Mouse (Mus musculus) stomach, embryonic 15.5 days (tissue): ENCODE results near the gene Gm20431. TPM values are rescaled to one million over a fixed set of nuclear protein-coding genes. Genes with fewer than 3 reads are reported as not detected.

ENCODE experiments used
- ATAC-seq: fragments of 200-750 bp; cut with Nextera tagmentation; 2 replicates; pipeline ENCODE4 v1.8.0; 2017; ENCODE audit warnings: low read depth, moderate number of reproducible peaks, moderate TSS enrichment; ENCODE audit not compliant: insufficient read depth, low FRiP score
- H3K27ac ChIP-seq: fragments of 300-500 bp; sonication (generic); 2 replicates; pipeline ENCODE4 v1.5.1; 2015; ENCODE audit warnings: mild to moderate bottlenecking, inconsistent platforms
- H3K27me3 ChIP-seq: fragments of 300-500 bp; sonication (generic); replicated peaks from 2 replicates; pipeline ENCODE4 v1.6.1; 2015; ENCODE audit warnings: inconsistent platforms
- H3K36me3 ChIP-seq: fragments of 300-500 bp; sonication (generic); 2 replicates; pipeline ENCODE4 v1.6.1; 2015; ENCODE audit warnings: inconsistent platforms
- H3K4me1 ChIP-seq: fragments of 300-500 bp; sonication (generic); 2 replicates; pipeline ENCODE4 v1.6.1; 2015; ENCODE audit warnings: inconsistent platforms
- H3K4me2 ChIP-seq: fragments of 300-500 bp; sonication (generic); 2 replicates; pipeline ENCODE4 v1.6.1; 2015; ENCODE audit warnings: mild to moderate bottlenecking, inconsistent platforms
- H3K4me3 ChIP-seq: fragments of 300-500 bp; sonication (generic); replicated peaks from 2 replicates; pipeline ENCODE4 v1.5.1; 2015; ENCODE audit warnings: inconsistent platforms
- H3K9ac ChIP-seq: fragments of 300-500 bp; sonication (generic); 2 replicates; pipeline ENCODE4 v1.6.1; 2015; ENCODE audit warnings: inconsistent platforms
- H3K9me3 ChIP-seq: fragments of 300-500 bp; sonication (generic); 2 replicates; pipeline ENCODE4 v1.6.1; 2016; ENCODE audit warnings: inconsistent platforms
- WGBS: fragments of 180-500 bp; shearing (Covaris S2); methylation state at CpG from one replicate; pipeline ENCODE4 v1.1.7; 2015; 5-methylcytosine and 5-hydroxymethylcytosine counted together
- polyA plus RNA-seq: library from polyadenylated mRNA; unstranded; fragments of >200 nt; fragmentation: Nextera tagmentation; extraction: Ambion mirVana; gene quantifications from 2 replicates; pipeline ENCODE4 v1.2.1, GENCODE M21; 2015

The Gm20431 gene
- polyA plus RNA-seq, 1 experiment from 2014 or later = 9.6 TPM

DNA sequence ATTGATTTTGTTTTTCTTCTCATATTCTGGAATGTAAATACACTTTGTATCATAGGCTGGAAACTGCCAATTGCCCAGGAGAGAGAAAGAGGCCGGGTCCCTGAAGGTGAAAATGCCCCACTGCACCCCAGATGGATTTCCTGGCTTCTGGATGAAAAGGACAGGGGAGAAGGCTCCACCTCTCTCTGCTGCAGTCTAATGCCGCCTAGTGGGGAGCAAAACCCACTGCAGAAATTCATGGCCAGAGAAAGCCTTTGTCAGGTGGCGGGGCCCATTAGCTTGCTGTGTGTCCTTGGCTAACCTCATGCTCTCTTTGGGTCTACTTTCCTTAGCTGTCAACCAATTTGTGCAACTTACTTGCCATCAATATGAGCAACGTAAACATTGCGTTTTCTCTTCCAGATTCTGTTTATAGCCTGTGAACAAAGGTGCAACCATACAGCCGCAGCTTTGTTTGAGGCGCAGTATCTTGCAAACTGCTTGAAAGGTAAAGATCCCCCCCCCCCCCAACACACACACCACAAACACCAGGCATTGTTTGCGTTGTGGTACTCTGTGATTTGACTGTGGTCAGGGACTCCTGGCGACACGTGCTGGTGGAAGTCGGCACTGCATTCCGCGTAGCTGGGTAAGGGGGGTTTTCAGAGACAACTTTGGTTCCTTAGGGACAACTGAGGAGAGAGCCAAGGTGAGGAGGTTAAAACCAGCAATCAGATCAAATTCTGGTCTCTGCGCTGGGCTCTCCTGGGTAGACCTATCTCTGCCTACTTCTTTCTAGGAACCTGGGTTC is 14.0 kb upstream of the Gm20431 start:
- Histone ChIP-seq H3K4me1 (no peaks in the 10 kb centered on the region; the same call in 1 of the 2 replicates), H3K4me2 (no peak overlapping the region), H3K9me3 (no peaks in the 10 kb centered on the region), H3K27ac (no peak overlapping the region), H3K36me3 (no peaks in the 10 kb centered on the region), H3K27me3 (no peaks in the 10 kb centered on the region), H3K9ac (no peak overlapping the region), H3K4me3 (no peak overlapping the region)
- ATAC-seq = no peak
- 46% methylated on average over 14 of the region's 14 CpGs for WGBS

DNA sequence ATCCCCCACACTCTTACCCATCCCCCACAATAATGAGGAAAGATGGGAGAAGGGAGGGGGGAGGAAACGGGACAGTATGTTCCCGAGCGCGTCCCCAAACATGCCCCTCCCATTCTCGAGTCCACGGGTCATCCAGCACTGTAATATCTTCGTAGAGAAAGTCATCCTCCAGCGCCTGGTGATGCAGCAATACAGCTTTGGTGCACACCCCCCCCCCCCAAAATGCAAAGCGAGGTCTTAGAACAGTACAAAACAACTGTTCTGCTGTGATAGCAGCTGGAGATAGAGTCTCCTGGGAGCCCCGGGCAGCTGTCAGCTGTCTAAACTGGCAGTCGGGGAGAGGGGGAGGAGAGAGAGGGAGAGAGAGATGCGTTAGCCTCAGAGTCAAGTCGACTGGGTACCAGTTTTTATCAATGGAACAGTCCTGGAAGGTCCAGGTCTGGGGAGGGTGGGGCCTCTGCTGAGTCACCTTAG is 11.0 kb upstream of the Gm20431 start:
- Histone ChIP-seq H3K4me2 (peak overlapping the region; percentile 23; the same call in 1 of the 2 replicates), H3K27ac (no peak overlapping the region)
- ATAC-seq = peak; percentile 64

DNA sequence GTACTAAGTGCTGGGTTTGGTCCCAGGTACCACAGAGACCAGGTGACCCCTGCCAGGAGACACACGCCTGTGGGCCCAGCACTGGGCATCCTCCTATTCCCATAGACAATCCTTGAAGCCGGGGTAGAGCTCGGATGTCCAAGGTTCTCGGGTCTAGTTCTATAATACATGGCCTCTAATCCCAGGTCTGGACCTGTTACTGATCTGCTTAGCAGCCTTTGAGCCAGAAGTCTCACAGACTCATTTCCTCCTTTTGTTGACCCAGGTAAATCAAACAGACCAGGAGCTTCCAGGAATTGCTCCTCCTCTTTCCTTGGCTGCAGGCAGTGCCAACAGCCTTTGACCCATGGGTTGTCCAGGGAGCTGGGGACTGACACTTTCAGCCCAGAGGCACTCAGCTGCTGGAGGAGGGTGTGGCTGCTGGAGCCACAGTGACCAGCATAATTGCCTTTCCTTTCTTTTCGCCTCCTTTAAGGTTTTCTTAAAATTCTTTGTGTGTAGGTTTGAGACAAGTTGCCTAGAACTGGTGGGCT is 9.9 kb upstream of the Gm20431 start:
- Histone ChIP-seq H3K9me3 (no peaks in the 10 kb centered on the region), H3K27me3 (no peaks in the 10 kb centered on the region), H3K4me1 (no peaks in the 10 kb centered on the region; the same call in 1 of the 2 replicates), H3K27ac (no peak overlapping the region), H3K4me2 (no peak overlapping the region), H3K4me3 (no peak overlapping the region), H3K9ac (no peak overlapping the region), H3K36me3 (no peaks in the 10 kb centered on the region)
- ATAC-seq = no peak
- 75% methylated on average over 5 of the region's 5 CpGs for WGBS

More for the DNA sequence above, 11.0 kb upstream of the Gm20431 start:
- H3K9ac ChIP-seq = no peak overlapping the region
- H3K4me1 ChIP-seq = no peaks in the 10 kb centered on the region; the same call in 1 of the 2 replicates
- 20% methylated on average over 13 of the region's 13 CpGs for WGBS
- 0 out of 2 replicates have a peak overlapping the region, but pooled peaks have one; percentile 11 for H3K4me3 ChIP-seq
- H3K27me3 ChIP-seq = no peaks in the 10 kb centered on the region
- H3K36me3 ChIP-seq = no peaks in the 10 kb centered on the region
- H3K9me3 ChIP-seq = no peaks in the 10 kb centered on the region

DNA sequence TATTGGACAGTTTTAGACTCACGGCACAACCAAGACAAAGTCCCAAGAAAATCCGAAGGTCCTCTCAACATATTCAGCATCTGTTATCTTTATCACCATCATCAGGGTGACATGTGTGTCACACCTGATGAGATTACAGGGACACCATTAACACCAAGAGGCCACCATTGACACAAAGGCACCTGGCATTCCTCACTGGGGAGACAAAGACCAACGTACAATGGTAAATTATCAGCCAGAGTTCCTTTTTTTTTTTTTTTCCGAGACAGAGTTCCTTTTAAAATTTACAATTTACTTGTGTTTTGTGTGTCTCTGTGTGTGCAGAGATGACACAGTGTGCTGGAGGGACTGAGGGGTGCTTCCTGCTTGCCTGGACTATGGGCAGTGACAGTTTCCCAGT is 8.1 kb upstream of the Gm20431 start:
- no peak for ATAC-seq
- no peak overlapping the region for H3K9ac ChIP-seq
- no peaks in the 10 kb centered on the region for H3K36me3 ChIP-seq
- no peaks in the 10 kb centered on the region for H3K9me3 ChIP-seq
- no peak overlapping the region for H3K4me3 ChIP-seq
- H3K4me1 ChIP-seq = no peaks in the 10 kb centered on the region; the same call in 1 of the 2 replicates
- H3K27me3 ChIP-seq = no peaks in the 10 kb centered on the region
- no peak overlapping the region for H3K4me2 ChIP-seq
- 58% methylated on average over 4 of the region's 4 CpGs for WGBS
- H3K27ac ChIP-seq = no peak overlapping the region

GRCm38 (mm10) chr2:167668426-167668825 is 7.1 kb upstream of the Gm20431 start:
- no peaks in the 10 kb centered on the region for H3K9me3 ChIP-seq
- no peak overlapping the region for H3K9ac ChIP-seq
- H3K4me1 ChIP-seq = no peaks in the 10 kb centered on the region; the same call in 1 of the 2 replicates
- no peaks in the 10 kb centered on the region for H3K27me3 ChIP-seq
- 81% methylated on average over 5 of the region's 5 CpGs for WGBS
- H3K4me2 ChIP-seq = no peak overlapping the region
- no peak overlapping the region for H3K4me3 ChIP-seq
- H3K36me3 ChIP-seq = no peaks in the 10 kb centered on the region
- no peak for ATAC-seq
- H3K27ac ChIP-seq = no peak overlapping the region

- Histone ChIP-seq H3K27me3 (0 out of 2 replicates have a peak, but pooled peaks cover 5% of the 10 kb centered on the region), H3K36me3 (no peaks in the 10 kb centered on the region)
- WGBS = 79% methylated on average over 18 of the region's 18 CpGs
These were observed 4.8 kb upstream of the Gm20431 start for GRCm38 (mm10) chr2:167665972-167666713.

GRCm38 (mm10) chr2:167662713-167663112 is 1.4 kb upstream of the Gm20431 start:
- H3K4me2 ChIP-seq = peak overlapping the region; percentile 86; the same call in 1 of the 2 replicates
- 54% methylated on average over 6 of the region's 6 CpGs for WGBS
- no peak overlapping the region for H3K9ac ChIP-seq
- 0 out of 2 replicates have a peak, but pooled peaks cover 3% of the 10 kb centered on the region for H3K36me3 ChIP-seq
- peaks cover 38% of the 10 kb centered on the region for H3K4me1 ChIP-seq
- H3K4me3 ChIP-seq = no peak overlapping the region
- no peak for ATAC-seq
- no peak overlapping the region for H3K27ac ChIP-seq
- H3K27me3 ChIP-seq = 0 out of 2 replicates have a peak, but pooled peaks cover 5% of the 10 kb centered on the region
- H3K9me3 ChIP-seq = no peaks in the 10 kb centered on the region

More at GRCm38 (mm10) chr2:167665972-167666713, 4.8 kb upstream of the Gm20431 start:
- no peaks in the 10 kb centered on the region for H3K9me3 ChIP-seq
- ATAC-seq = no peak
- H3K4me2 ChIP-seq = no peak overlapping the region
- no peak overlapping the region for H3K27ac ChIP-seq
- no peak overlapping the region for H3K9ac ChIP-seq
- H3K4me1 ChIP-seq = peaks cover 9% of the 10 kb centered on the region
- no peak overlapping the region for H3K4me3 ChIP-seq

DNA sequence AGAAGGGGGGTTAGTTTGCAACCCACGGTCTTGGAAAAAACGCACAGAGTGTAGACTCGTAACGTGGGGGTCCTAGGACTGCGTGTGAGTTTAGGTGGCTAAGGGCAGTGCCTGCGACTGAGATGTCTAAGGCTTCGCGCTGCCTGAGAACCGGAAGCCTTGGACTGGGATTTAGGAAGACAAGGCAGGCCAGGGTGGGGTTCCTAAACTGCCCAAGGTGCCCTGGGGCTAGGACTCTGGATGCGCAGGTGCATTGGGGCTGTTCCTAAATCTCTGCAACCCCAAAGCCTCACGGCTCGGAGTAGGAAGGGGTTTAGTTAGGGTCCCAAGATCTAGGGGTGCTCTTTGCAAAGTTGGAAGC is 705 bp downstream of the Gm20431 start:
- H3K4me3 ChIP-seq = peak overlapping the region; percentile 93
- 0 out of 2 replicates have a peak, but pooled peaks cover 5% of the 10 kb centered on the region for H3K36me3 ChIP-seq
- H3K9me3 ChIP-seq = no peaks in the 10 kb centered on the region
- 1% methylated on average over 12 of the region's 12 CpGs for WGBS
- peak overlapping the region; percentile 97 for H3K9ac ChIP-seq
- peak overlapping the region; percentile 91 for H3K4me2 ChIP-seq
- peaks cover 38% of the 10 kb centered on the region for H3K4me1 ChIP-seq
- 0 out of 2 replicates have a peak, but pooled peaks cover 5% of the 10 kb centered on the region for H3K27me3 ChIP-seq
- peak overlapping the region; percentile 73 for H3K27ac ChIP-seq
- ATAC-seq = no peak

DNA sequence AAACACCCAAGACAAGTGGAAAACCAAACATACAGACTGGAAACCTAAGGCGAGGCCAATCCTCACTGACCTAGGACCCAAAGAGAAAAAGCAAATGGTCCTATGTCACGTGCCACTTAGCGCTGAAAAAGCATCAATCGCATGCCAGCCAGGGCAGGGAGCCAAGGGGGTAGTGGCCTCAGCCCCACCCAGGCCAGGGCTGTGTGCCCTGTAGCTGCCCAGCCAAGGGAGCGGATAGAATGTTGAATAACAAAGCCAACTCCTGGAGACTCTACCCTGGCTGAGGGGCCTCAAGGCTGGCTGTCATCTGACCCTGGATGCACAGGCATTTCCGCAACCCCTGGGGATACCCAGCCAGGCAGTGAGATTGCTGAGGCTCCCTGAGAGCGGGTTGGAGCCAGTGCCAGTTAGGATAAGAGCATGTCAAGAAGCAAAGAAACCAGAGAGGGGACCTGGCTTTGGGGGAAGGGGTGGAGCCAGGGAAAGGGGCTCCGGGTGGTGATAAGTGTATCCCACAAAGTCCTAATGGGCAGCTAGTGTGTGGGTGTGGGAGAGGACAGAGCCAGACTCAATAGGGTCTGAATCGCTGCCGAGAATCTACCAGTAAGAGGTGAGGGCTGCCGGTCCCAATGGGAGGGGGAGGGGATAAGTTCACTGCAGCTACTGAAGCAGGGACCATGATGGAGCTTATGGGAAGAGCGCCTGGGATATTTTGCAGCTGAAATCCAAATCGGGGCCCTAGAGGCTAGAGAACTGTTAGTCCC is 1.3 kb downstream of the Gm20431 start:
- peak overlapping the region; percentile 97; the same call in 1 of the 2 replicates for H3K9ac ChIP-seq
- H3K27me3 ChIP-seq = 0 out of 2 replicates have a peak, but pooled peaks cover 5% of the 10 kb centered on the region
- 0 out of 2 replicates have a peak, but pooled peaks cover 5% of the 10 kb centered on the region for H3K36me3 ChIP-seq
- H3K9me3 ChIP-seq = no peaks in the 10 kb centered on the region
- 23% methylated on average over 13 of the region's 13 CpGs for WGBS
- ATAC-seq = no peak
- H3K4me1 ChIP-seq = peaks cover 38% of the 10 kb centered on the region
- peak overlapping the region; percentile 93 for H3K4me3 ChIP-seq
- H3K4me2 ChIP-seq = peak overlapping the region; percentile 91
- peak overlapping the region; percentile 73 for H3K27ac ChIP-seq

- Histone ChIP-seq H3K4me1 (peaks cover 38% of the 10 kb centered on the region), H3K36me3 (0 out of 2 replicates have a peak, but pooled peaks cover 8% of the 10 kb centered on the region), H3K9ac (no peak overlapping the region), H3K27me3 (0 out of 2 replicates have a peak, but pooled peaks cover 5% of the 10 kb centered on the region), H3K4me3 (peak overlapping the region; percentile 93), H3K4me2 (peak overlapping the region; percentile 91), H3K27ac (peak overlapping the region; percentile 73), H3K9me3 (no peaks in the 10 kb centered on the region)
- ATAC-seq = no peak
- 55% methylated on average over 10 of the region's 10 CpGs for WGBS
These were observed 2.0 kb downstream of the Gm20431 start for GRCm38 (mm10) chr2:167659177-167659846.
